Mouse (Mus musculus): Measurements from ENCODE around the gene Rad54l. TPM values are rescaled to one million over a fixed set of nuclear protein-coding genes. Genes with fewer than 3 reads are reported as not detected.

The Rad54l gene
- polyA plus RNA-seq, 1 experiment from 2014 or later = 45.4 TPM

DNA sequence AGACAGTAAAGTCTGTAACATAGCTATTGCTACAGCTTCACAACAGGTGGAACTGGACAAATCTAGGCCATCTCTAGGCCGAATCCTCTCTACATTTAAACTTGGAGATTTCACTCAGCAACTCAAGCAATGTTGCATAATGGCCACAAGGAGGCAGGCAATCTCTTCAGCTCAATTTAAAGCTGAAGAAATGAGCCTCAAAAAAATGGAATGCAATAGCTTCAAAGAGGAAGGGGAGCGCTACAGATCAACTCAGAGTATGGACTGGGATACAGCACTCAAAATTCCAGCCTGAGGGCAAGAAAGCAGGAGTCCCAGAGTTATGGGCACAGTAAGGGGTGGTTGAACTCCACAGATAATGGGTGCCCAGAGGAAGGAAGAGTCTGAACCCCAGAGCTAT is 11.5 kb upstream of the Rad54l start:
- no peaks in the 10 kb centered on the region for H3K4me1 ChIP-seq
- 51% methylated on average over 2 of the region's 2 CpGs for WGBS (ENCODE audit: insufficient replicate concordance)
- peaks cover 5% of the 10 kb centered on the region; the same call in 1 of the 2 replicates for H3K36me3 ChIP-seq
- H3K27me3 ChIP-seq (replicated peaks) = no peaks in the 10 kb centered on the region
- ATAC-seq = no peak
- H3K27ac ChIP-seq = no peak overlapping the region
- no peaks in the 10 kb centered on the region for H3K9me3 ChIP-seq (replicated peaks)
- no peak overlapping the region for H3K4me3 ChIP-seq
- no peak overlapping the region for H3K4me2 ChIP-seq
- no peak overlapping the region for H3K9ac ChIP-seq

DNA sequence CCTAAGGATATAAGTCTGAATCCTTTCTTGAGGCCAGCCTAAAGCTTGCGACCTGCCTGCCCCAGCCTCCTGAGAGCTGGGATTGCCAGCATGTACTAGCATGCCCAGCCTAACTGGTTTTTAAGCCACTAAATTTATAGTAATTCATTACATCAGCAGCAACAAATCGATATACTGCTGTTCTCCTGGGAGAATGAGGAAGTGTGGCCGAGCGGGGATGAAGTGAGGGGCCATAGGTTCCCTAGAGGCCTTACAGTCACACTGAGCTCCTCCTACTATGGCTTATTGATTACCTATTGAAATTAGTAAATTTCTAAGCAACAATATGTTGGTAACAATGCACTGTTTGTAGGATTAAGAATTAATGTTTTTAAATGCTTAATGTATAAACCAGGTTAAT is 9.6 kb upstream of the Rad54l start:
- Histone ChIP-seq H3K9ac (no peak overlapping the region), H3K4me2 (no peak overlapping the region), H3K27ac (no peak overlapping the region), H3K27me3 (replicated peaks) (no peaks in the 10 kb centered on the region), H3K4me3 (no peak overlapping the region), H3K9me3 (replicated peaks) (no peaks in the 10 kb centered on the region), H3K36me3 (peaks cover 5% of the 10 kb centered on the region; the same call in 1 of the 2 replicates), H3K4me1 (no peaks in the 10 kb centered on the region)
- no peak for ATAC-seq
- 48% methylated on average over 4 of the region's 4 CpGs for WGBS (ENCODE audit: insufficient replicate concordance)

DNA sequence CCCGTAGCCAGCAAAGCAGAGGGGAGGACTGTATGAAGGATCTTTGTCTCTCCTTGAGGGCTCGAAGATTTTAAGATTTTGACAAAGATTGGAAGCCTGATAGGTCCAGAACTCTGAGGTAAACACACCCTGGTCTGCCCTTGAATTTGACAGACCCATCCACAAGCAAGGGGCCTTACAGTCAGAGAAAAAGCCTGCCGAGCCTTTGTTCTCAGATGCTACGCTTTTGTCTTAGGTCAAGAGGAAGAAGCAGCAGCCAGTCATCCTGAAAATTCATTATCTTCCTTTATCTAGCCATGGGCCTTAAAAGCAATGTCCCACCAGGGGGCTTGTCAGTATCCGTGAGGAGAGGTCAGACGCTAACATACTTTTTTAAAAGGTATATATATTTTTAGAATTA is 4.5 kb upstream of the Rad54l start:
- no peak overlapping the region for H3K9ac ChIP-seq
- H3K4me3 ChIP-seq = no peak overlapping the region
- H3K4me1 ChIP-seq = peaks cover 22% of the 10 kb centered on the region
- H3K27ac ChIP-seq = no peak overlapping the region
- no peak overlapping the region for H3K4me2 ChIP-seq
- ATAC-seq = no peak
- H3K36me3 ChIP-seq = peaks cover 5% of the 10 kb centered on the region; the same call in 1 of the 2 replicates
- no peaks in the 10 kb centered on the region for H3K9me3 ChIP-seq (replicated peaks)
- no peaks in the 10 kb centered on the region for H3K27me3 ChIP-seq (replicated peaks)
- 73% methylated on average over 6 of the region's 6 CpGs for WGBS (ENCODE audit: insufficient replicate concordance)

DNA sequence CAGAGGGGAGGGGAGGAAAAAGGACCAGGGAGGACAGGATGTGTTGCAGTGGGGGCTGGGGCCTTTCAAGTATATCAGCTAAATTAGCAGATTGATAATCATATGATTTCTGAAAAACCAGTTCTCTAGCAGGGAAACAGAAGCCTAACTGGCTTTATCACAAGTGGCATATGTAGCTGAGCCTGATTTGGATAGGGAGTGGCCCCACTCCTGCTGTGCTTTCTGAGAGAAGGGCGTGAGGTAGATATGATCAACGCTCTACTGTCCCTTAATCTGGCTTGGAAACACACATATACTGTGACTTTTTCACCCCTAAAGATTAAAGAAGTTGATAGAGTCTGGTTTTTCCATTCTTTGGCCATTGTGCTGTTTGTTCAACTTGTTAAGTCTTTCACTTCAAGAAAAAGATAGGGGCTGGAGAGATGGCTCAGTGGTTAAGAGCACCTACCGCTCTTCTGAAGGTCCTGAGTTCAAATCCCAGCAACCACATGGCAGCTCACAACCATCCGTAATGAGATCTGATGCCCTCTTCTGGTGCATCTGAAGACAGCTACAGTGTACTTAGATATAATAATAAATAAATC is 2.4 kb upstream of the Rad54l start:
- Histone ChIP-seq H3K36me3 (peaks cover 6% of the 10 kb centered on the region; the same call in 1 of the 2 replicates), H3K4me1 (peaks cover 36% of the 10 kb centered on the region), H3K9me3 (replicated peaks) (no peaks in the 10 kb centered on the region), H3K27me3 (replicated peaks) (no peaks in the 10 kb centered on the region), H3K4me3 (no peak overlapping the region), H3K9ac (no peak overlapping the region), H3K27ac (no peak overlapping the region), H3K4me2 (0 out of 2 replicates have a peak overlapping the region, but pooled peaks have one; percentile 23)
- WGBS (ENCODE audit: insufficient replicate concordance) = 54% methylated on average over 4 of the region's 4 CpGs
- ATAC-seq = peak; percentile 48

DNA sequence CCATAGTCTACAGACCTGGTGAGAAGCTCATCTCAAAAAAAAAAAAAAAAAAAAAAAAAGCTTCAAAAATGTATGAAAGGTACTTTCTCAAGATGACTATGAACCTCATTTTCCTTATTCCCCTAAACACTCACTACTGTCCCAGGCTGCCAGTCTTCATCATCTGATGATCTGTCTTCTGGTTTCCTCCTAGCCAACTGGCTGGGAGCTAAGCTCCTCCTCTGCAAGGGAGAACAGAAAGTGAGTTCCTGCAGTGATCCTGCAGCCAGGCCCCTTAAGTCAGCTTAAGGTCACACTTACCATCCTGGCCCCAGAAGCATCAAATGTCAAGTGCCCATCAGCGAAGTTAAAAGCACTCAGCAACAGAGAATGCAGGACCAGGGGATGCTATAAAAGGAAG is 728 bp downstream of the Rad54l start:
- H3K27ac ChIP-seq = peak overlapping the region; percentile 80
- WGBS (ENCODE audit: insufficient replicate concordance) = 4% methylated on average over 1 of the region's 1 CpGs
- H3K4me1 ChIP-seq = peaks cover 36% of the 10 kb centered on the region
- H3K4me3 ChIP-seq = peak overlapping the region; percentile 72
- no peaks in the 10 kb centered on the region for H3K9me3 ChIP-seq (replicated peaks)
- ATAC-seq = no peak
- peaks cover 34% of the 10 kb centered on the region for H3K36me3 ChIP-seq
- peak overlapping the region; percentile 77 for H3K9ac ChIP-seq
- H3K27me3 ChIP-seq (replicated peaks) = no peaks in the 10 kb centered on the region
- peak overlapping the region; percentile 86 for H3K4me2 ChIP-seq

DNA sequence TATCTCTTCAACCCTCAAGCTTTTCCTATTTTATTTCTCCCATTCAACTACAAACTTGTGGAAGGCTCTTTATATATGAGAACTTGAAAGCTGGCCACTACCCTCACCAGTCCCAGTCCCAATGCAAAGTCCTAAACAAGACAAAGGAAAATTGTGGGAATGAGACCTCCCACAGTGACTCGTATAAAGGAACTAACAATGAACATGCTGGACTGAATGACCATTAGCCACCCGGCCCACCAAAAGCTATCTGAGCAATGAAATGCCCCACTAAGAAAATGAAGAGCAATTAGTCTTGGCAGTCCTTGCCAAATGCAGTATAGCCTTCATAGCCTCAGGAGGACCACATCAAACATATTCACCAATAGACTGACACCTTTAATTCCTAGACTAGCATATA is 12.0 kb downstream of the Rad54l start:
- no peaks in the 10 kb centered on the region for H3K27me3 ChIP-seq (replicated peaks)
- ATAC-seq = no peak
- no peak overlapping the region for H3K4me3 ChIP-seq
- 94% methylated on average over 2 of the region's 2 CpGs for WGBS (ENCODE audit: insufficient replicate concordance)
- no peak overlapping the region for H3K4me2 ChIP-seq
- no peak overlapping the region for H3K27ac ChIP-seq
- H3K36me3 ChIP-seq = peaks cover 94% of the 10 kb centered on the region
- no peak overlapping the region for H3K9ac ChIP-seq
- H3K4me1 ChIP-seq = no peaks in the 10 kb centered on the region
- no peaks in the 10 kb centered on the region for H3K9me3 ChIP-seq (replicated peaks)

DNA sequence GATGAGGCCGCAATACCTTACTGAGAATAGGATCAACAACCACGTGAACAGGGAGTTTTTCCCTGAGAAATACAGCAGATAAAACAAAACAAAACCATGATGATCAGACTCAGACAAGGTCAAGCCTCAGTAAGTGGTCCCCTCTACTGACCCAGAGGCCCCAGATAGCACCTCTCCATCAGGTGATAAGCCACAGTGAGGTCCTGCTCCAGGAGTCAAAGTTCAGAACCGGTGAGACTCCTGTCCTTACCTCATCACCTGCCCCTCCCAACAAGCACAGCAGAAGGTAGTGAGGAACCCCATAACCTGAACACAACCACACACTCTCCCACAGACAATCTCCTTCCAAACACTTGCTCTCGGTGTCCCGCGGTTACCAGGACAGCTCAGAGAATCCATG is 12.8 kb downstream of the Rad54l start:
- no peak overlapping the region for H3K9ac ChIP-seq
- no peaks in the 10 kb centered on the region for H3K4me1 ChIP-seq
- no peaks in the 10 kb centered on the region for H3K27me3 ChIP-seq (replicated peaks)
- no peak overlapping the region for H3K4me2 ChIP-seq
- H3K9me3 ChIP-seq (replicated peaks) = no peaks in the 10 kb centered on the region
- no peak overlapping the region for H3K4me3 ChIP-seq
- 85% methylated on average over 6 of the region's 6 CpGs for WGBS (ENCODE audit: insufficient replicate concordance)
- no peak overlapping the region for H3K27ac ChIP-seq
- no peak for ATAC-seq
- H3K36me3 ChIP-seq = peaks cover 92% of the 10 kb centered on the region

DNA sequence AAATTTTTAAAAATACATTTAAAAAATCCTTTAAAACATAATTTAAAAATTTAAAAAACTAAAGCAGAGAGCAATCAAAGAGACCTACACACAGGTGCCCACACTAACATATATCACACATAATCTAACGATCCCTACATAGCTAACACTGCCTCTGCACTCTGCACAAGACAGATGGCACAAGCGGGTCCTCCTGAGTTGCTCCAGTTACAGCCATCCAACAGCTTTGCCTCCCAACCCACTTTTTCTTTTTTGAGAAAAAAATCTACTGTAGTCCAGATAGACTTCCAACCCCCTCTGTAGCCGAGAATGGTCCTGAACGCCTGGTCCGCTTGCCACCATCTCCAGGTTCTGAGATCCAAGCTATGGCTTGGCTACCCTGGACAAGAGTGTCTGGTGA is 18.2 kb downstream of the Rad54l start:
- Histone ChIP-seq H3K9ac (no peak overlapping the region), H3K4me3 (no peak overlapping the region), H3K36me3 (peaks cover 95% of the 10 kb centered on the region), H3K27ac (no peak overlapping the region), H3K4me2 (no peak overlapping the region), H3K4me1 (peaks cover 21% of the 10 kb centered on the region), H3K27me3 (replicated peaks) (no peaks in the 10 kb centered on the region), H3K9me3 (replicated peaks) (no peaks in the 10 kb centered on the region)
- ATAC-seq = no peak
- WGBS (ENCODE audit: insufficient replicate concordance) = 86% methylated on average over 5 of the region's 5 CpGs

DNA sequence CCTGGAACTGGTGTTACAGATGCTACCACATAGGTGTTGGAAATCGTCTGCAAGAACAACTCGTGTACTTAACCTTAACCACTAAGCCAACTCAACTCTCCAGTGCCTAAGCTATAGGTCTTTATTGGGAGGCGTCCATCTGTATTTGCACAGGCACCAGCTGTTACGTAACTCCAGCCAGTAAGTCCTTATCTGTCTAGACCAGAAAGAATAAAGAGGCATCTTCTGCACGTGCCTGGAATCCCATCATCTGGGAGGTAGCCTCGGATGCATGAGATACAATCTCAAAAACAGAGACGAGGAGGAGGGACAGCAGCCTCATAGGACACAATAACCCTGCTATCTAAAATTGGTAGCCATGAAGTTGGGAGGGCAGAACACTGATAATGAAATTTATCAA is 22.5 kb downstream of the Rad54l start:
- peaks cover 100% of the 10 kb centered on the region for H3K36me3 ChIP-seq
- H3K9me3 ChIP-seq (replicated peaks) = no peaks in the 10 kb centered on the region
- WGBS (ENCODE audit: insufficient replicate concordance) = 20% methylated on average over 7 of the region's 7 CpGs
- peak overlapping the region; percentile 74 for H3K27ac ChIP-seq
- H3K4me3 ChIP-seq = no peak overlapping the region
- no peak overlapping the region for H3K9ac ChIP-seq
- H3K4me1 ChIP-seq = peaks cover 28% of the 10 kb centered on the region
- peak; percentile 84 for ATAC-seq
- peak overlapping the region; percentile 27; the same call in 1 of the 2 replicates for H3K4me2 ChIP-seq
- no peaks in the 10 kb centered on the region for H3K27me3 ChIP-seq (replicated peaks)

DNA sequence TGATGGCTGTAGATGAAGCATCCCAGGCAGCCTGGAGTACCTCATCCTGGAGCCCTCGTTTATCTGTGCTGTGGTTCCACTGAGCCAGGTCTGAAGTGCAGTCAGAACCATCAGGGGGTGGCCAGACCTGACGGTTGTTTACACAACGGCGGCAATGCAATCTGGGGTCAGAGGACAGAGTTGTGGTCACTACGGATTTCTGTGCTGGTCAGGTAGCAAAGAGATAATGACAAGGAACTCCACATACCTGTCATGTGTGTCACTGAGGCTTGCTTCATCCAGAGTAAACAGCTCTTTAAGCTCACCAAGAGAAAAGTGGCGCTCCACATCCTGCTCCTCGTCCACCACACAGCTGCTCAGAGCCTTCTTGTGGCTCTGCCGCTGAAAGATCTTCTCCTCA is 26.3 kb downstream of the Rad54l start:
- no peaks in the 10 kb centered on the region for H3K27me3 ChIP-seq (replicated peaks)
- peak; percentile 17; the same call in 1 of the 2 replicates for ATAC-seq

DNA sequence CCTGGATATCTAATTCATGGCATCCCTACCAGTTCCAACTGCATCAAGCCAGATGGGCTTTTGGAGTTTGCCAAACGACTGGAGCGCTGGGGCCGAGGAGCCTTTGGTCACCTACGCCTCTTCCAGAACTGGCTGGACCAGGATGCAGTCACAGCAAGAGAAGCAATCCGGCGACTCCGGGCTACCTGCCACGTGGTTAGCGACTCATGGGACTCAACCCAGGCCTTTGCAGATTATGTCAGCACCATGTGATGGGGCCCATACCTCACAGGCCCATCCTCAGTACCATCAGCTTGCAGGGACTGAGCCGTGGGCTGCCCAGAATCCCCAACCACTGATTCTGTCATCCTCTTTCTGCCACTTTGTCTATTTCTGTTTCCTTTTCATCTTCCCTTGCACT is 27.2 kb downstream of the Rad54l start:
- Histone ChIP-seq H3K4me3 (no peak overlapping the region), H3K4me1 (peaks cover 17% of the 10 kb centered on the region), H3K4me2 (no peak overlapping the region), H3K9ac (no peak overlapping the region), H3K27me3 (replicated peaks) (no peaks in the 10 kb centered on the region), H3K27ac (no peak overlapping the region), H3K36me3 (peaks cover 100% of the 10 kb centered on the region), H3K9me3 (replicated peaks) (no peaks in the 10 kb centered on the region)
- WGBS (ENCODE audit: insufficient replicate concordance) = 80% methylated on average over 10 of the region's 10 CpGs
- ATAC-seq = no peak

More for the DNA sequence above, 26.3 kb downstream of the Rad54l start:
- 76% methylated on average over 8 of the region's 8 CpGs for WGBS (ENCODE audit: insufficient replicate concordance)
- H3K36me3 ChIP-seq = peaks cover 100% of the 10 kb centered on the region
- no peaks in the 10 kb centered on the region for H3K9me3 ChIP-seq (replicated peaks)
- H3K4me2 ChIP-seq = no peak overlapping the region
- H3K4me3 ChIP-seq = no peak overlapping the region
- H3K9ac ChIP-seq = no peak overlapping the region
- peak overlapping the region; percentile 56 for H3K27ac ChIP-seq
- peaks cover 26% of the 10 kb centered on the region for H3K4me1 ChIP-seq

DNA sequence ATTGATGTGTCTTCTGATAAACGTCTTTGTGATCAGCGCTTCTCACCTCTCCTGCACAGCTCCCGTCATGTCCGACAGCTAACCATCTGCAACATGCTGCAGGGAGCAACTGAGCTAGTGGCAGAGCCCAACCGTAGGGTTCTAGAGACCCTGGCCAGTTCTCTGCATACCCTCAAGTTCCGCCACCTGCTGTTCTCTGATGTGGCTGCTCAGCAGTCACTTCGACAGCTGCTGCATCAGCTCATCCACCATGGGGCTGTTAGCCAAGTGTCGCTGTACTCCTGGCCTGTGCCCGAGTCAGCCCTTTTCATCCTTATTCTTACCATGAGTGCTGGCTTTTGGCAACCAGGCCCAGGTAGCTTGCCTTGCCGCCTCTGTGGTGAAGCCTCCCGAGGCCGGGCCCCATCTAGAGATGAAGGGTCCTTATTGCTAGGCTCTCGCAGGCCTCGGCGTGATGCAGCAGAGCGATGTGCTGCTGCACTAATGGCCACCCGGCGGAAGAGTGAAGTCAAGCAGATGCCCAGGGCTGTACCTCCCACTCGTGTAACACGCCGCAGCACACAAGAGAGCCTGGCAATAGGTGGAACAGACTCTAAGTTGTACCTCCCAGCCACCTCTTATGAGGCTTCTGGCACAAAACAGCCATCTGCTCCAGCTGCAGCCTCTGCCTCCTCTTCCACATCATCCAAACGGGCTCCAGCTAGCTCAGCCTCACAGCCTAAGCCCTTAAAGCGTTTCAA is 34.8 kb downstream of the Rad54l start:
- Histone ChIP-seq H3K27me3 (replicated peaks) (no peaks in the 10 kb centered on the region), H3K4me2 (no peak overlapping the region), H3K27ac (no peak overlapping the region), H3K9ac (no peak overlapping the region), H3K4me1 (no peaks in the 10 kb centered on the region), H3K36me3 (peaks cover 96% of the 10 kb centered on the region), H3K9me3 (replicated peaks) (no peaks in the 10 kb centered on the region), H3K4me3 (no peak overlapping the region)
- no peak for ATAC-seq
- WGBS (ENCODE audit: insufficient replicate concordance) = 85% methylated on average over 23 of the region's 23 CpGs

Data from liver, embryonic 12.5 days (tissue).